Mouse (Mus musculus): ENCODE results near the gene Dgat2. TPM values are rescaled to one million over a fixed set of nuclear protein-coding genes. Genes with fewer than 3 reads are reported as not detected.

The Dgat2 gene
- polyA plus RNA-seq, 1 experiment from 2014 or later: 103 TPM

DNA sequence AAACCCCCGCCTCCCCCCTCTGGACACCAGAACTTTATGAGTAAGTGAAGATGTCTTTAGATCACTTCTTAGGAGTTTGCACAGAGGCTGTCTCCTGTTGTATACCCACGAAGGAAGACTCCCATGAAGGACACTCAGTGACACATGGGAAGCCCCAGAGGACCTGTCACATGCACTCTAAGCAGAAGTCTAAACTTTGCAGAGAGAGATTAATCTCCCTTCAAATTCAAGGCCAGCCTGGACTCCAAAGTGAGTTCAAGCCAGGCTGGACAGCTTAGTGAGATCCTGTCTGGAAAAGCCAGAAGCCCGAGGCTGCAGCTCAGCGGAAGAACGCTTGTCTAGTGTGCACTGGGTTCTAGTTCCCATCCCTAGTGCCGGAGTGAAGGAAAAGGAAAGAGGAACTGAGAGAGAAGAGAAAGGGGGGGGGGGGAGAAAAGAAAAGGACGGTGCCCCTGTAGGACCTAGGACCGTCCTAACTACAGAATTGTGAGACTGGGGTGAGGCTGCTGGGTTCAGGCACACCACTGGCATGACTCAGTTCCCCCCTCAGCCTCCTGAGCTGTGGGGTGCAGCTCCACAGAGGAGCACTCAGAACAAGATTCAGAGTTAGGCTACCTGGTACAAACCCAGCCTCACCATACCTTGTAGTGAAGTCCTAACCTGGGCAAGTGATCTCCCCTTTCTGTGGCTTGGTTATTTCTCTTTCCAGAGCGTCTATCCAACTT is 17.1 kb upstream of the Dgat2 start:
- 71% methylated on average over 9 of the region's 9 CpGs for WGBS
- H3K4me3 ChIP-seq (replicated peaks; ENCODE audit: low read length): no peak overlapping the region
- no peak overlapping the region for H3K9ac ChIP-seq (ENCODE audit: low read length)
- no peak overlapping the region for H3K4me2 ChIP-seq (ENCODE audit: low read depth, low read length)
- H3K27me3 ChIP-seq (ENCODE audit: control insufficient read depth, insufficient read depth, low read length): no peaks in the 10 kb centered on the region
- no peaks in the 10 kb centered on the region for H3K9me3 ChIP-seq (replicated peaks; ENCODE audit: control insufficient read depth, low read length)
- no peak for ATAC-seq (ENCODE audit: insufficient read depth, low FRiP score)
- no peaks in the 10 kb centered on the region for H3K36me3 ChIP-seq (ENCODE audit: control insufficient read depth, insufficient read depth, low read length)
- H3K27ac ChIP-seq (ENCODE audit: low read length): no peak overlapping the region; the same call in 1 of the 2 replicates
- H3K4me1 ChIP-seq (ENCODE audit: control insufficient read depth, insufficient read depth, low read length): 0 out of 2 replicates have a peak, but pooled peaks cover 3% of the 10 kb centered on the region

DNA sequence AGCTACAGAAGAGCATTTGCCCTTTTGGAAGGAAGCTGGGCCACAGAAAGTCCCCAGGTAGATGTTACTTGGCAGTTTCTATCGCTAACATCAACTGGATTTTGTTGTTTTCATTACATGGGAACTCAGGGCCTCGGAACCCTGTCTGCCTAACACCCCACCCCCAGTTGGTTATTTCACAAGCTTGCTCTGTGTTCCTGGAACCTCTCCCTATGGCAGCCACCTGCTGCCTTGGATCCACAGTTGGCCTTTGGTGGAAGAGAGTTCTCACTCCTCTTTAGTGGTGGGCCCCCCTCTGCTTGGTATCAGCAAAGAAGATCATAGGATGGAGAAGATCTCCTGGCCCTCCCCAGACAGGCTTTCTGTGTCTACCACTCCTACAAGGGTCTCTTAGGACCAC is 16.3 kb upstream of the Dgat2 start:
- no peaks in the 10 kb centered on the region for H3K36me3 ChIP-seq (ENCODE audit: control insufficient read depth, insufficient read depth, low read length)
- H3K27ac ChIP-seq (ENCODE audit: low read length): no peak overlapping the region
- 0 out of 2 replicates have a peak, but pooled peaks cover 3% of the 10 kb centered on the region for H3K4me1 ChIP-seq (ENCODE audit: control insufficient read depth, insufficient read depth, low read length)
- H3K9me3 ChIP-seq (replicated peaks; ENCODE audit: control insufficient read depth, low read length): no peaks in the 10 kb centered on the region
- 78% methylated on average over 2 of the region's 2 CpGs for WGBS
- H3K9ac ChIP-seq (ENCODE audit: low read length): no peak overlapping the region
- H3K27me3 ChIP-seq (ENCODE audit: control insufficient read depth, insufficient read depth, low read length): no peaks in the 10 kb centered on the region
- ATAC-seq (ENCODE audit: insufficient read depth, low FRiP score): no peak
- H3K4me3 ChIP-seq (replicated peaks; ENCODE audit: low read length): no peak overlapping the region
- H3K4me2 ChIP-seq (ENCODE audit: low read depth, low read length): no peak overlapping the region

DNA sequence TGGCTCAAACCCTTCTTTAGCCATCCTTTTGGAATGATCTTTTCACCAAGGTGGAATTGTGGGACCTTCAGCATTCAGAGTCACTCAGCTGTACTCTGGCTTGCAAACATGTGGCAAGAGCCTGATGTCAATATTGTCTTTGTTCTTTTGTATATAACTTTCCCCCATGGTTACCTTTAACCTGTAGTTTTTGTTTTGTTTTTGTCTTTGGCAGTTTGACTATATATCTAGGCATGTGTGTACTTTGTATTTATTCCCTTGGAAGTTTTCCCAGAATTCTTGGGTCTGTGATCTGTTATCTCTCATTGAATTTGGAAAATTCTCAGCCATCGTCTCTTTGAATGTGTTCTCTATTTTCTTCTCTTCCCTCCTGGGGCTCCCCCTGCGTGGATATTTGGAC is 12.0 kb upstream of the Dgat2 start:
- ATAC-seq (ENCODE audit: insufficient read depth, low FRiP score): no peak
- 59% methylated on average over 2 of the region's 2 CpGs for WGBS
- no peaks in the 10 kb centered on the region for H3K36me3 ChIP-seq (ENCODE audit: control insufficient read depth, insufficient read depth, low read length)

DNA sequence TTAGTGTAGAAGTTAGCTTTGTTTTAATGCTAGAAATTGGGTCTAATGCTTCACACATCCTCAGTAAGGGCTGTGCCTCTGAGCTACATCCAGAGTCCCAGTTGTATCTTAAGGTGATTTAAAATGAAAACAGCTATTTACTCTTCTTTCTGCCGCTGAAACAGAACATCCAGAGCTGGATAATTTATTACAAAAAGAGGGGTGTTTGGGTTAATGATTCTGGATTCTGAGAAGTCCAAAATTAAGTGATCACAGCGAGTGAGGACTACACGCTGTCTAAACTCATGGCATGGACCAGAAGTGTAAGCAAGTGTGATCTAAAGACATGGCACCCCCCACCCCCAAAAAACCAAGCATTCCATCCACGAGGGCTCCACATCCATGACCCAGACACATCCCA is 11.4 kb upstream of the Dgat2 start:
- Histone ChIP-seq H3K4me2 (ENCODE audit: low read depth, low read length) (no peak overlapping the region), H3K27ac (ENCODE audit: low read length) (no peak overlapping the region), H3K4me1 (ENCODE audit: control insufficient read depth, insufficient read depth, low read length) (no peaks in the 10 kb centered on the region), H3K9ac (ENCODE audit: low read length) (no peak overlapping the region), H3K4me3 (replicated peaks; ENCODE audit: low read length) (no peak overlapping the region), H3K9me3 (replicated peaks; ENCODE audit: control insufficient read depth, low read length) (no peaks in the 10 kb centered on the region), H3K27me3 (ENCODE audit: control insufficient read depth, insufficient read depth, low read length) (no peaks in the 10 kb centered on the region), H3K36me3 (ENCODE audit: control insufficient read depth, insufficient read depth, low read length) (no peaks in the 10 kb centered on the region)
- ATAC-seq (ENCODE audit: insufficient read depth, low FRiP score): no peak
- 84% methylated on average over 4 of the region's 4 CpGs for WGBS

More for the DNA sequence above, 12.0 kb upstream of the Dgat2 start:
- Histone ChIP-seq H3K4me1 (ENCODE audit: control insufficient read depth, insufficient read depth, low read length) (no peaks in the 10 kb centered on the region), H3K9me3 (replicated peaks; ENCODE audit: control insufficient read depth, low read length) (no peaks in the 10 kb centered on the region), H3K4me3 (replicated peaks; ENCODE audit: low read length) (no peak overlapping the region), H3K27me3 (ENCODE audit: control insufficient read depth, insufficient read depth, low read length) (no peaks in the 10 kb centered on the region), H3K27ac (ENCODE audit: low read length) (no peak overlapping the region), H3K9ac (ENCODE audit: low read length) (no peak overlapping the region), H3K4me2 (ENCODE audit: low read depth, low read length) (no peak overlapping the region)

DNA sequence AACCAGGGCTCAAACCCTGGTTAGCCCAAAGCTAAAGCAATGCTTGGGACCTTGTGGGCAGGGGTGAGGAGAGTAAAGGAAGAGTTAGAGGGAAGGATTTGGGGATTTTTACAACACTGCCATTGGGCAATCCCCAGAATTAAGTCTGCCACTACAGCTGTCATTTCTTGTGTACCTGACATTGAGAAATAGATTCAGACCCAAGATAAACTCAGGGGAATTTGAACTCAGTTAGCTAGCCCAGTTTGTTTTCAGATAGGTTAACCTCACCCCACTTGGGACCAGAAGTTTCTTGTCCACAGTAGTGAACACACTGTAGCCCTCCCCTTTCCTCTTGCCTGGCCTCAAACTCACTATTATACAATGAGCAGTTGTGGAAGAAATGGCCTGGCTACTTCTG is 8.9 kb upstream of the Dgat2 start:
- no peaks in the 10 kb centered on the region for H3K27me3 ChIP-seq (ENCODE audit: control insufficient read depth, insufficient read depth, low read length)
- H3K4me1 ChIP-seq (ENCODE audit: control insufficient read depth, insufficient read depth, low read length): no peaks in the 10 kb centered on the region
- H3K4me3 ChIP-seq (replicated peaks; ENCODE audit: low read length): no peak overlapping the region
- no peak overlapping the region for H3K4me2 ChIP-seq (ENCODE audit: low read depth, low read length)
- H3K9me3 ChIP-seq (replicated peaks; ENCODE audit: control insufficient read depth, low read length): no peaks in the 10 kb centered on the region
- no peak overlapping the region for H3K9ac ChIP-seq (ENCODE audit: low read length)
- H3K36me3 ChIP-seq (ENCODE audit: control insufficient read depth, insufficient read depth, low read length): no peaks in the 10 kb centered on the region
- no peak for ATAC-seq (ENCODE audit: insufficient read depth, low FRiP score)
- H3K27ac ChIP-seq (ENCODE audit: low read length): no peak overlapping the region

DNA sequence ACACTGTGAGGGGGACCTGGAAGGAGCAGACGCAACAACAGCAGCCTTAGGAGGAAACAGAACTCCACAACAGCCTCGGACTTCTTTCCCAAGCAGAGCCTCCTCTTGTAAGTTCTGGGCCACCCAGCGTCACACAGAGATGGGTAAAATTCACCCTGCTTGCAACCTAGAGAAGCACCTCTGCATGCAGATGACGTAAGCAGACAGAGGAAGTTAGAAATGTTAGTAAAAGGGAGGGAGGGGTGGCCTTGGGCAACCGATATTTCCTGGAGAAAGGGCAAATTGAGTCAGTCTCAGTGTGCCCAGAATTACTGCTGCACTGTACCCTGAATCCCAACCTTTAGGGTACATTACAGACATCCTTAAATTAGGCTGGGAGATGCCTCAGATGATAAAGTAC is 7.4 kb upstream of the Dgat2 start:
- no peaks in the 10 kb centered on the region for H3K9me3 ChIP-seq (replicated peaks; ENCODE audit: control insufficient read depth, low read length)
- no peak overlapping the region for H3K4me2 ChIP-seq (ENCODE audit: low read depth, low read length)
- no peaks in the 10 kb centered on the region for H3K4me1 ChIP-seq (ENCODE audit: control insufficient read depth, insufficient read depth, low read length)
- no peaks in the 10 kb centered on the region for H3K36me3 ChIP-seq (ENCODE audit: control insufficient read depth, insufficient read depth, low read length)
- H3K27me3 ChIP-seq (ENCODE audit: control insufficient read depth, insufficient read depth, low read length): no peaks in the 10 kb centered on the region
- ATAC-seq (ENCODE audit: insufficient read depth, low FRiP score): no peak
- H3K9ac ChIP-seq (ENCODE audit: low read length): no peak overlapping the region
- no peak overlapping the region for H3K27ac ChIP-seq (ENCODE audit: low read length)
- WGBS: 71% methylated on average over 5 of the region's 5 CpGs
- H3K4me3 ChIP-seq (replicated peaks; ENCODE audit: low read length): no peak overlapping the region

DNA sequence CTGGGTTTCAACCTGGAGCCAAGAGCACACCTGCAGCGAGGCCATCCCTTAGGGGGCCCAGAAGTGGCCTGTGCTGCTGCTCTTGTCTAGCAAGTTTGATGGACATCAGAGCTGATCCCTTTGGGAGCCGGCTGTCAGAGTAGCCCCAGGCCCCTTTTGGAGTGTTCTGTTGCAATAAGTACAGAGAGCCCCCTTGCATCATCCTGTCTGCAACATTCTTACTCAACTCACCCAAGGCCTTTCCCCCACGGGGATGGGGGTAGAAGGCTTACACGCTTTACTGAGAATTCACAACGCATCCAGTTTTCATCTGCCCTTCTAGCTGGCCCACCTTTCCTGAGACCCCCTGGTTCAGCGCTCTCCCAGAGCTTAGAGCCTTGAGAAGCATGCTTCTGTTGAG is 6.1 kb upstream of the Dgat2 start:
- no peak for ATAC-seq (ENCODE audit: insufficient read depth, low FRiP score)
- Histone ChIP-seq H3K4me3 (replicated peaks; ENCODE audit: low read length) (no peak overlapping the region), H3K9me3 (replicated peaks; ENCODE audit: control insufficient read depth, low read length) (no peaks in the 10 kb centered on the region), H3K4me1 (ENCODE audit: control insufficient read depth, insufficient read depth, low read length) (peaks cover 3% of the 10 kb centered on the region; the same call in 1 of the 2 replicates), H3K36me3 (ENCODE audit: control insufficient read depth, insufficient read depth, low read length) (no peaks in the 10 kb centered on the region), H3K27me3 (ENCODE audit: control insufficient read depth, insufficient read depth, low read length) (no peaks in the 10 kb centered on the region), H3K27ac (ENCODE audit: low read length) (no peak overlapping the region), H3K9ac (ENCODE audit: low read length) (no peak overlapping the region), H3K4me2 (ENCODE audit: low read depth, low read length) (no peak overlapping the region)
- 81% methylated on average over 6 of the region's 6 CpGs for WGBS

DNA sequence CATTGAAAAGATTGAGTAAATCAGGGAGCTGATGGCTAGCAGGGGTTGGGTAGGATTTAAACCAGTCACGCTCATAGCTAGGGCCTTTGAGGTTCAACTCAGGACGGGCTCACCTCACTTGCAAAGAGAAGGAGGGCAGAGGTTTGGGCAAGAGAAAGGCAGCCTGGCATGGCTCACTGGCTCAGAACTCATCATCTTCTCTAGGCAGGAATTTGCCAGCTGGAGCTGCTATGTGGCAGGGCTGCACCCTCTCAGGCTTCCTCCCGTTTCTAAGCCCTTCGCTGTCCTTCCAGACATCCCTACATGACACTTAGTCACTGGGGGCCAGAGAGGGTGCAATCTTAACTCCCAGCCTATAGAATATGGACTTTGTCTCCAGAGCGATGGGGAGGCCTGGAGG is 4.9 kb upstream of the Dgat2 start:
- H3K9ac ChIP-seq (ENCODE audit: low read length): no peak overlapping the region
- H3K9me3 ChIP-seq (replicated peaks; ENCODE audit: control insufficient read depth, low read length): no peaks in the 10 kb centered on the region
- ATAC-seq (ENCODE audit: insufficient read depth, low FRiP score): no peak
- H3K4me1 ChIP-seq (ENCODE audit: control insufficient read depth, insufficient read depth, low read length): peaks cover 6% of the 10 kb centered on the region; the same call in 1 of the 2 replicates
- no peaks in the 10 kb centered on the region for H3K27me3 ChIP-seq (ENCODE audit: control insufficient read depth, insufficient read depth, low read length)
- 74% methylated on average over 5 of the region's 5 CpGs for WGBS
- no peak overlapping the region for H3K4me3 ChIP-seq (replicated peaks; ENCODE audit: low read length)
- H3K36me3 ChIP-seq (ENCODE audit: control insufficient read depth, insufficient read depth, low read length): no peaks in the 10 kb centered on the region
- H3K27ac ChIP-seq (ENCODE audit: low read length): no peak overlapping the region
- H3K4me2 ChIP-seq (ENCODE audit: low read depth, low read length): no peak overlapping the region

DNA sequence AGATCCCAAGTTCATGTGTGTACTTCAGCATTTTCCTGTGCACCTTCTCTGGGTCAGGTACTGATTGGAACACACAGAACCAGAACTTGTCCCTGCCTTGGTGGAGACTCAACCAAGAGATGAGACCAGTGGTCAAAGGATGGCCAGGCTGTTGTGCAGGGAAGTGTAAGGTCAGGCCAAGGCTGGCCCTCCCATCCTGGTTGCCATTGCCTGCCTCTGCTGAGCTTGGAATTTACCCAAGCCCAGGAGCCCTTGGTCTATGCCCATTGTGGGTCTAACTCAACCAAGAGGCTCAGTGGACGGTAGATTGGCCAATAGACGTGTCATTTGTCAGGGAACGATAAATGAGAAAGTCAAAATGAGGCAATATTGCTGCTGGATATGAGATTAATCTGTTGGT is 2.9 kb upstream of the Dgat2 start:
- ATAC-seq (ENCODE audit: insufficient read depth, low FRiP score): no peak
- Histone ChIP-seq H3K4me1 (ENCODE audit: control insufficient read depth, insufficient read depth, low read length) (peaks cover 14% of the 10 kb centered on the region), H3K4me3 (replicated peaks; ENCODE audit: low read length) (no peak overlapping the region), H3K9me3 (replicated peaks; ENCODE audit: control insufficient read depth, low read length) (no peaks in the 10 kb centered on the region), H3K4me2 (ENCODE audit: low read depth, low read length) (no peak overlapping the region), H3K27ac (ENCODE audit: low read length) (no peak overlapping the region), H3K27me3 (ENCODE audit: control insufficient read depth, insufficient read depth, low read length) (no peaks in the 10 kb centered on the region), H3K36me3 (ENCODE audit: control insufficient read depth, insufficient read depth, low read length) (no peaks in the 10 kb centered on the region), H3K9ac (ENCODE audit: low read length) (no peak overlapping the region)
- 84% methylated on average over 3 of the region's 3 CpGs for WGBS
